Mouse (Mus musculus): ENCODE data around the gene Srgn.

DNA sequence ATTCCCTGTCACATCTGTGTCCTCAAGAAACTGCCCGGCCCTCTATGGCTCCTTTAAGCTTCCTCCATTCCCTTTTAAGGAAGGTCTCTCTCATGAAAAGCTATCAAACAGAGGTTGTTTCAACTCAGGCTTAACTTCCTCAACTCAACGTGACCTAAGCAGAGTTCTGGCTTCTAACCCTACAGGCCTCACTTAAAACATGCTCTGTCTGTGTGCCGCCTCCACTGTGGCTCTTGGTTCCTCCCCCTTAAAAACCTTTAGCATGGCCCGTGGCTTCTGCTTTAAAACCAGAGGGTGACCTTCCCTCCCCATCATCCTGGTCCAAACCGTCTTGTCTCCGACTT lies 29.3 kb upstream of the Srgn start:
- TF ChIP-seq CTCF (IDR thresholded peaks at IDR 0.05; ENCODE audit: borderline replicate concordance, insufficient read depth, low read depth, low read length) (no peak), POLR2A (IDR thresholded peaks at IDR 0.05; ENCODE audit: borderline replicate concordance, insufficient read depth, low read length) (no peak)

Data from cerebellum, adult 2 months (tissue).